Mouse (Mus musculus) heart, adult 2 months (tissue): ENCODE data around the gene Mterf4. TPM values are rescaled to one million over a fixed set of nuclear protein-coding genes. Genes with fewer than 3 reads are reported as not detected.

Source experiments
- DNase-seq, 2 experiments: peaks; one replicate each; pipeline ENCODE4 v3.0.0; 2021
- H3K27ac ChIP-seq: fragments of 200-600 bp; 2 replicates; pipeline ENCODE4 v1.8.1; 2022
- H3K27me3 ChIP-seq: fragments of 200-500 bp; 2 replicates; pipeline ENCODE4 v1.6.1; 2012; ENCODE audit warnings: mild to moderate bottlenecking, low read length, inconsistent platforms, mixed read lengths; ENCODE audit not compliant: control insufficient read depth, insufficient read depth
- H3K36me3 ChIP-seq: fragments of 200-500 bp; 2 replicates; pipeline ENCODE4 v1.6.1; 2012; ENCODE audit warnings: low read length, inconsistent platforms; ENCODE audit not compliant: control insufficient read depth, insufficient read depth
- H3K4me1 ChIP-seq: fragments of 200-500 bp; 2 replicates; pipeline ENCODE4 v1.6.1; 2011; ENCODE audit warnings: low read length; ENCODE audit not compliant: control insufficient read depth, insufficient read depth
- H3K4me3 ChIP-seq: fragments of 200-600 bp; 2 replicates; pipeline ENCODE4 v1.8.1; 2022
- H3K79me2 ChIP-seq: fragments of 200-500 bp; replicated peaks from 2 replicates; pipeline ENCODE4 v1.6.1; 2012; ENCODE audit warnings: mild to moderate bottlenecking, inconsistent platforms, low read length, moderate library complexity, mixed read lengths; ENCODE audit not compliant: control insufficient read depth, insufficient read depth
- H3K9ac ChIP-seq: fragments of 200-500 bp; 2 replicates; pipeline ENCODE4 v1.6.1; 2012; ENCODE audit warnings: low read depth, mild to moderate bottlenecking, control low read depth, inconsistent platforms, low read length, mixed read lengths
- CTCF ChIP-seq: fragments of 200-600 bp; IDR thresholded peaks from 2 replicates; pipeline ENCODE4 v1.8.1; 2022; ENCODE audit warnings: antibody characterized with exemption, mild to moderate bottlenecking, moderate library complexity
- EP300 ChIP-seq: fragments of 200-500 bp; IDR thresholded peaks from 2 replicates; pipeline ENCODE4 v1.6.1; 2011; ENCODE audit warnings: low read depth, low read length, control low read depth; ENCODE audit not compliant: insufficient read depth
- POLR2A ChIP-seq: fragments of 200-500 bp; IDR thresholded peaks from 2 replicates; pipeline ENCODE4 v1.6.1; 2011; ENCODE audit warnings: mild to moderate bottlenecking, low read depth, low read length, control low read depth; ENCODE audit not compliant: insufficient read depth
- WGBS: fragments of 180-500 bp; shearing (Covaris S2); methylation state at CpG from one replicate; pipeline ENCODE4 v1.1.7; 2018; 5-methylcytosine and 5-hydroxymethylcytosine counted together
- intact Hi-C: fragments of 180-260 bp; cut with DNase I; formaldehyde crosslinking; loops from one replicate; pipeline ENCODE4 v1.15.1; 2025
- polyA plus RNA-seq: library from polyadenylated mRNA; depleted of rRNA; stranded (reverse); fragments of >200 nt; gene quantifications from 2 replicates; pipeline ENCODE4 v1.2.3, GENCODE M21; 2012
- total RNA-seq, 2 experiments: library from RNA; stranded (reverse); gene quantifications; 2 replicates each; pipeline ENCODE4 v1.2.3; 2021

The Mterf4 gene
- total and polyA plus RNA-seq, 3 experiments = 8.9 to 14.6 (median 13.6) TPM

- intact Hi-C loops = no loop called here
- no peak overlapping the region for H3K9ac ChIP-seq
- TF ChIP-seq EP300 = no peak
- no peak for TF ChIP-seq POLR2A
- no peak for TF ChIP-seq CTCF
These were observed 13.7 kb downstream of the Mterf4 start for GRCm38 (mm10) chr1:93292006-93292405.

GRCm38 (mm10) chr1:93291591-93291990 lies 14.1 kb downstream of the Mterf4 start:
- no peaks in the 10 kb centered on the region for H3K4me1 ChIP-seq
- no peak overlapping the region for H3K27ac ChIP-seq
- H3K4me3 ChIP-seq = no peak overlapping the region
- no peaks in the 10 kb centered on the region for H3K36me3 ChIP-seq
- WGBS = 92% methylated on average over 1 of the region's 1 CpGs
- no peak overlapping the region for H3K9ac ChIP-seq
- no peaks in the 10 kb centered on the region for H3K79me2 ChIP-seq
- intact Hi-C loops = no loop called here
- no peak for TF ChIP-seq CTCF
- H3K27me3 ChIP-seq = no peaks in the 10 kb centered on the region
- no peak for DNase-seq

More at GRCm38 (mm10) chr1:93292006-93292405, 13.7 kb downstream of the Mterf4 start:
- H3K36me3 ChIP-seq = no peaks in the 10 kb centered on the region
- no peaks in the 10 kb centered on the region for H3K4me1 ChIP-seq
- H3K4me3 ChIP-seq = no peak overlapping the region
- DNase-seq = no peak
- H3K27ac ChIP-seq = no peak overlapping the region
- WGBS = 71% methylated on average over 8 of the region's 8 CpGs
- H3K27me3 ChIP-seq = no peaks in the 10 kb centered on the region
- no peaks in the 10 kb centered on the region for H3K79me2 ChIP-seq

GRCm38 (mm10) chr1:93290956-93291355 lies 14.8 kb downstream of the Mterf4 start:
- H3K4me3 ChIP-seq = no peak overlapping the region
- intact Hi-C loops = no loop called here
- H3K27ac ChIP-seq = no peak overlapping the region
- no peaks in the 10 kb centered on the region for H3K36me3 ChIP-seq
- no peaks in the 10 kb centered on the region for H3K4me1 ChIP-seq
- no peak overlapping the region for H3K9ac ChIP-seq
- DNase-seq = no peak
- H3K79me2 ChIP-seq = no peaks in the 10 kb centered on the region
- H3K27me3 ChIP-seq = no peaks in the 10 kb centered on the region
- 73% methylated on average over 4 of the region's 4 CpGs for WGBS
- no peak for TF ChIP-seq CTCF
- TF ChIP-seq POLR2A = no peak
- no peak for TF ChIP-seq EP300

GRCm38 (mm10) chr1:93289678-93290214 lies 16.0 kb downstream of the Mterf4 start:
- WGBS = 35% methylated on average over 3 of the region's 3 CpGs
- Histone ChIP-seq H3K4me1 (no peaks in the 10 kb centered on the region), H3K27ac (no peak overlapping the region), H3K9ac (no peak overlapping the region), H3K79me2 (no peaks in the 10 kb centered on the region), H3K27me3 (no peaks in the 10 kb centered on the region), H3K4me3 (no peak overlapping the region), H3K36me3 (no peaks in the 10 kb centered on the region)
- DNase-seq = no peak
- TF ChIP-seq POLR2A (no peak), EP300 (no peak), CTCF (no peak)
- intact Hi-C loops = no loop called here

- TF ChIP-seq EP300 = no peak
- TF ChIP-seq CTCF = no peak
- no peak for TF ChIP-seq POLR2A
- Histone ChIP-seq H3K27me3 (no peaks in the 10 kb centered on the region), H3K27ac (no peak overlapping the region), H3K79me2 (no peaks in the 10 kb centered on the region), H3K36me3 (no peaks in the 10 kb centered on the region), H3K4me1 (no peaks in the 10 kb centered on the region), H3K4me3 (no peak overlapping the region), H3K9ac (no peak overlapping the region)
- DNase-seq = no peak
- intact Hi-C loops = no loop called here
- 79% methylated on average over 7 of the region's 7 CpGs for WGBS
These were observed 28.7 kb downstream of the Mterf4 start for GRCm38 (mm10) chr1:93277041-93277440.

GRCm38 (mm10) chr1:93275561-93275960 lies 30.2 kb downstream of the Mterf4 start:
- H3K27me3 ChIP-seq = no peaks in the 10 kb centered on the region
- no peak overlapping the region for H3K27ac ChIP-seq
- 69% methylated on average over 6 of the region's 6 CpGs for WGBS
- intact Hi-C loops = no loop called here
- TF ChIP-seq POLR2A = no peak
- no peak for TF ChIP-seq CTCF
- TF ChIP-seq EP300 = no peak
- H3K4me1 ChIP-seq = no peaks in the 10 kb centered on the region
- no peaks in the 10 kb centered on the region for H3K79me2 ChIP-seq
- DNase-seq = no peak
- H3K9ac ChIP-seq = no peak overlapping the region
- no peaks in the 10 kb centered on the region for H3K36me3 ChIP-seq
- no peak overlapping the region for H3K4me3 ChIP-seq
